Mouse (Mus musculus) CD8-positive naive resting alpha-beta T cell, adult 57 days (primary cell): ENCODE data around the gene Bcl2l14. TPM values are rescaled to one million over a fixed set of nuclear protein-coding genes. Genes with fewer than 3 reads are reported as not detected.

Experiments used
- total RNA-seq: library from RNA; stranded (reverse); gene quantifications from one replicate; pipeline ENCODE4 v1.2.4, GENCODE M21; 2023

The Bcl2l14 gene
- total RNA-seq: 1.7 TPM

GRCm38 (mm10) chr6:134396018-134396417, at the start of gene Bcl2l14:
Gene Bcl2l14, plus strand, starts transcription at chr6:134396318.

Other genes with a start within 250 kb of the Bcl2l14 start
- gene Lrp6, start 170.6 kb downstream of the Bcl2l14 start, total RNA-seq: 52.4 TPM
- 0.92 TPM for gene Mansc1, start 236.2 kb downstream of the Bcl2l14 start, total RNA-seq
- gene Borcs5, start 243.2 kb downstream of the Bcl2l14 start, total RNA-seq: 12.6 TPM